Mouse (Mus musculus): ENCODE results near the gene Dok5.

- TF ChIP-seq CTCF (IDR thresholded peaks at IDR 0.05; ENCODE audit: low read depth, low read length) (no peak), POLR2A (IDR thresholded peaks at IDR 0.05; ENCODE audit: borderline replicate concordance, low read depth, low read length) (no peak)
These were observed 6.8 kb downstream of the Dok5 start for GRCm38 (mm10) chr2:170738446-170738845.
